Mouse (Mus musculus) C3H10T1/2 (cell line): Measurements from ENCODE around the gene Matn3. TPM values are rescaled to one million over a fixed set of nuclear protein-coding genes. Genes with fewer than 3 reads are reported as not detected.

Experiments used
- polyA plus RNA-seq, 2 experiments: library from polyadenylated mRNA; unstranded; fragments of >200 nt; fragmentation: generic; extraction: Trizol; gene quantifications; one replicate each; pipeline ENCODE4 v1.2.1; 2012; ENCODE audit warnings: missing spikeins in 2 of 2

Matn3 gene
- under 1 TPM; 0.01 to 0.09 TPM for polyA plus RNA-seq

DNA sequence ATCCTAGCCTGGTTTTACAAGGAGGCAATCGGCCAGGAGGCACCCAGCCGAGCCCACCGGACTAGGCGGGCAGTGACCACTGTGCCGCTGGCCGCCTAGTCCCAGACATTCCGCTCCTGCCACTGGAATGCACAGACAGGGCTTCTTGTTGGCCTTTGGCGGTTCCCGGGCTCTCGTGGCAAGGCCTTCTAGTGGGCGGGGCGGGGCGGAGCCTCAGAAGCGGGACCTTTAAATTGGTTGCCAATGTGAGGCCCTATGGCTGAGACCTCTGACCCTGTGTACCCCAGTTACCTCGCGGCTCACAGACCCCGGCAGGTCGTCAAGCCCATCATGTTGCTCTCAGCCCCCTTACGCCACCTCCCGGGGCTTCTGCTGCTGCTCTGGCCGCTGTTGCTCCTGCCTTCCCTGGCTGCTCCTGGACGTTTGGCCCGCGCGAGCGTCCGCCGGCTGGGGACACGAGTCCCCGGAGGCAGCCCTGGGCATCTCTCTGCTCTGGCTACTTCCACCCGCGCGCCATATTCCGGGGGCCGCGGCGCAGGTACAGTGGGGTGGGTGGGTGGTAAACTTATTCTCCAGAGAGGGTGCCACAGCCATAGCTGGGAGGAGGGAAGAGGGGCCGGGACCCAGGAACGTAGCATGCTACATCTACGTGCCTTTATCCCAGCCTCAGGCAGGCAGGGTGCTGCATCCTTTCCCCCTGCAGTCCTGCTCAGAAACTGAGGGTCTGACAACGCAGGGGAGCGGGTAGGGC is at the start of gene Matn3:
Gene Matn3, plus strand, starts transcription at position 216 of the 751 bp plus-strand sequence.

GRCm38 (mm10) chr12:8921394-8922368 is 26.0 kb upstream of the Matn3 start, which contains the start of gene Laptm4a:
TSS of gene Laptm4a (plus strand) at chr12:8921664.

GRCm38 (mm10) chr12:8973820-8974465 is 26.2 kb downstream of the Matn3 start, which contains the start of gene Wdr35:
TSS of gene Wdr35 (plus strand) at chr12:8973892.

Other genes with a start within 250 kb of the Matn3 start
- gene Sdc1, start 176.6 kb upstream of the Matn3 start, polyA plus RNA-seq = 10 to 100 TPM; 35.3 to 95.5 TPM
- gene Laptm4a, start 26.3 kb upstream of the Matn3 start, polyA plus RNA-seq = 100 to 1,000 TPM in 1 of 2 experiments, 10 to 100 TPM in 1; 81.5 to 592 TPM
- gene Wdr35, start 26.0 kb downstream of the Matn3 start, polyA plus RNA-seq = 10 to 100 TPM in 1 of 2 experiments, under 1 TPM in 1; 0.66 to 11.5 TPM
- 1 to 10 TPM; 2.7 to 5.8 TPM for gene Ttc32, start 82.1 kb downstream of the Matn3 start, polyA plus RNA-seq